Mouse (Mus musculus) embryo, embryonic 11.5 days (tissue): ENCODE data around the gene Cyp2u1.
A peak's percentile ranks its signal among the peaks of the same experiment; 100 is the strongest.

Experiments
- DNase-seq: peaks from one replicate; pipeline ENCODE4 v3.0.0-alpha.2; 2012; ENCODE audit warnings: low read depth, low spot score

Cyp2u1 gene

DNA sequence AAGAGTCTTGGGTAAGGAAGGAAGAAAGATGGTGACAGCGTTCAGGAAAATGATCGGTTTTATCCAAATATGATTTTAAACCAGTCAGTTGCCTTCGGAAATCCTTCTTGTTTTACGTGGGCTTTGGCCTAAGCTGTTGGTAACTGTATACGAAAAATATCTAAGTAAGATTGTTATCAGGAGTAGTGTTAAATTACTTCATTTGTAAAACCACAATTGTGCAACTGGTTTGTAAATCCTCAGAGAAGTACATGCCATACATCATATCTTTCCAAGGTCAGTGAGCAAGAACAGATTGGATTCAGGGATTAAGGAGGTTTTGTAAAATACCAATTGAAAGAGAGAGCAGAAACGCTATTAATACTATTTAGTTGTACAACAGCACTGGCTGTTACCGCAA is 3.2 kb upstream of the Cyp2u1 start:
- DNase-seq, result no peak

DNA sequence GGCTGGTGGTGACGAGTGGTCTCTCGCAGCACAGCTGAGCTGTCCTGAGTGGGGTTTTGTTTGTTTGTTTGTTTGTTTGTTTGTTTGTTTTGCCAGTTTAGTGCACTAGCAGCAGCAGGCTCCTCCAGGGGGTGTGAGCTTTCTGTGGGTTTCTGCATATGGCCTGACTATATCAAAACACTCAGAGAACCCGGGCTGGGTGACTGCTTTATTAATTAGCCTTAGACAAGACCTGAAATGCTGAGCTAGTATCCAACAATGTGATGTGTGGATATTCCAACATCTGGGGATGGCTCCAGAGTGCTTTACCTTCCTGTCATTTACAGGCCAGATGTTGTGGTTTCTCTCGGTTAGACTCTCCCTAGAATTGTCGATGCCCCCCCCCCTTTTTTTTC is 290 bp upstream of the Cyp2u1 start:
- DNase-seq, result no peak

DNA sequence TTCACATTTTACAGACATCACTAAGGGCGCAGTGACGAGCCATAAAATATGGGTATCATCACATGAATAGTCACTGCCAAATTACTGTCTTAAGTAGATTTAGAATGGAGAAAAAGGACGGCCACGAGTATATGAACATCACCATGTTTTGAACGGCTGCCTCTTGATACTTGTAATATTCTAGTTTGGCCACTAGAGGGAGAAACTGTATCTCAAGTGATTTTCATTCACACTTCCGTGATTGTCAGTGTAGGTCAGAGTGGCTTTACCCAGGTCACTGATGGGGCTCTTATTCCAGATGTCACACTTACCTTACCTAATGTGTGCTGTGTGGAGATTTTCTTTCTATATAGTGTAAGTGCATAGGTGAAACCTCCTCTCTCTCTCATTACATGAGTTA is 3.1 kb downstream of the Cyp2u1 start:
- DNase-seq, result peak; percentile 38

DNA sequence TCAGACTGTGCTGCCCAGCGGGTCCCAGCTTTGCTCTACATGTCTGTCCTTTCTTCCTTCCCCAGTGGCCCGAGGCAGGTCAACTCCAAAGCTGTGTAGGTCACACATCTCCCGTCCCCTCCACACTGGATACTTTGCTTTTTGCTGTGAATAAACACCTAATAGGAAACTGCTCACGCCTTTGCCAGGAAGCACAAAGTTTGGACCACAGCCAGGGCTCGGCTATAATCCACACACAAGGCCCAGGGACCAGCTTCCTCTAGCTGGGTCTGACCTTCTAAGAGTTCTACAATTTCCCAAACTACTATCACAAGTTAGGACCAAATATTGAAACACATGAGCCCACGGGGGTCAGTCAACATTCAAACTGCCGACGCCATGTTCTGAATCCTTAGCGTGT is 3.9 kb downstream of the Cyp2u1 start:
- no peak for DNase-seq

DNA sequence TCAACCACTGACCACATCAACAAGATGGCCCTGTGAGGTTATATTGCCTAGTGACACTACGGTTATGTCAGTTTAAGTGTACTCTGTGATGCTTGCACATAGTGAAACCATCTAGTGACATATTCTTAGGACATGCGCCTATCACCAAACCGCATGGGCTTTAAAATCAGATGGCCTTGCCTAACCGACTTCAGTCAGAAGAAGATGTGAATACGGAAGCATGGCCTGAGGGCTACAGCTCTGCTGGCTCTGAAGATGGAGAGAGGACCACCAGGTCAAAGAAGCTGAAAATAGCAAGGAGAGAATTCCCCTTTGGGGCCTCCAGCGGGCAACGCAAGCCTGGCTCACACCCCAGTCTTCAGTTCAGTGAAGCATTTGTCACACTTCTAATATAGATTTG is 6.1 kb downstream of the Cyp2u1 start:
- DNase-seq, result no peak

DNA sequence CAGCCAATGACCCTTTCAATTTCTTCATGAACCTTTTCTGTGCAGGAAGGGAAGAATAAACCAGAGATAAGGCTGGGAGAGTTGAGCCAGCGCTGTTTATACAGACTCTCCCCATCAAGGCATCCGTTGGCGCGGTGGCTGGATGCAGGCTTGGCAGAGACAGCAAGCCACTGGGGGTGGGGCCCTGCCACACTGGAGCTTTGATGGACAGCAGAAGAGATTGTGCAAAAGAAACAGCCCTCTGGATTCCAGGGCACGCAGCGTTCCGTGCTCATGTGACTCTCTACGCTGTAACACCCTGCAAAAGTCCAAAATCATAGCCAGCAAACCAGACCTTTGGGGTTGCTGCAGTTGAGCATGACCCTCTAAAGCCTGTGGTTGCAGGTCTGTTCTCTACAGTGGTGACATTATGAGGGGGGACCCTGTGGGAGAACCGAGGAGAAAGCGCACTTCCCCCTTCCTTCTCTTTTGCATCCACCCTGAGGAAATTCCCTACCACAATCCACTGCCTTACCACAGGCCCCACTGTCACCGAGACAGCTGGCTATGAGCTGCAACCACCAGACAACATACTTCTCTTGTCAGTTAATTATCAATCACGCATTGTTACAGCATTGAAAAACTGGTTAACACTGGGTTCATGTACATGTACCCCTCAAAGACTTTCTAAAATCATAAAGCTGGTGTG is 7.4 kb downstream of the Cyp2u1 start:
- DNase-seq, result no peak

DNA sequence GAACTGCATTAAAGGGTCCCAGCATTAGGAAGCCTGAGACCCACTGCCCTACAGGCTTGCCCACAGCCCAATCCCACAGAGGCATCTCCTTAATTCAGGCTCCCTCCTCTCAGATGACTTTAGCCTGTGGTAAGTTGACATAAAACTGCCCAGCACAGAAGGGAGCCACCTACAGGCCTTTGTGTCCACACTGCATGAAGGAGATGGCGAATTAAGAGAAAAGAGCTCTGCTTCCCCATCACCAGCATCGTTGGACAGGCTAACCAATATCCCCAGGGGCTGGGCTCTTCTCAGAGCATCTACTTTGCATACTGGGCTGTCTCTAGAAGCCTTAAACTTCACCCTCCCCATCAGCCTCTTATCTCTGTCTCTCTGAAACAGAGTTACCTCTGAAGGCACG is 8.5 kb downstream of the Cyp2u1 start:
- DNase-seq, result no peak

DNA sequence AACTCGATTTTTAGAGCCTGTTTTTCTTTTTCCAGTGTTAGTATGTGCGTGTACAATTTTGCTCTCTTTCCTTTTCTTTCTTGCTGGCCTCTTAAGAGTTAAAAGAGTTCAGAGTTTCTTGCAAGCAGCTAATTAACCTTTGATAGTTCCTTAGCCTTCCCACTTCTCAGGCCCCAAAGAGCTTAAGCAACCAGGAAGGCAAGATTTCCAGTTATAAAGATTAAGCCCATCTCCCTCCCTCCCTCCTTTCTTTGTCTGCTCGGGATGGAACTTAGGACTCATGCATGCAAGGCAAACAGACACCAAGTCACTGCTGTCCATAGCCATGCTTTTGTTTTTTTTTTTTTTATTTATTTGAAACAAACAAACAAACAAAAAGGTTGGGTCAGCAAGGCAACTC is 10.1 kb downstream of the Cyp2u1 start:
- no peak for DNase-seq

DNA sequence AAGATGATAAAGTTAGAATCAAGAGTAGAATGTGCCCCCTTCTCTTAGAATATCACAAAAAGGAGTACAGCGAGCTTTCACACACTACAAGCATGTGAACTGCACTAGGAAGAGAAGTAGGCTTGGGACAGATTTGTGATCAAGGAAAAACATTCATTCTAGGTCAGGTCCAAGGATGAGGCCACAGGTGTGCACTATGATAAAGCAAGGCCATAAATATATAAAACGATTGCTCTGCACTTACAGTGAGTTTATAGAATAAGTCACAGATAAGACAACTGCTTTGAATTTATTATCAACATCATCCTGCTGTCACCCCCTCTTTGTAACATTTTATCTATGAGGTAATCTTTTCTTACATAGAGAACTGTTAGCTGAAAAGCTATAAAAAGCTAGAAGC is 10.7 kb downstream of the Cyp2u1 start:
- no peak for DNase-seq

DNA sequence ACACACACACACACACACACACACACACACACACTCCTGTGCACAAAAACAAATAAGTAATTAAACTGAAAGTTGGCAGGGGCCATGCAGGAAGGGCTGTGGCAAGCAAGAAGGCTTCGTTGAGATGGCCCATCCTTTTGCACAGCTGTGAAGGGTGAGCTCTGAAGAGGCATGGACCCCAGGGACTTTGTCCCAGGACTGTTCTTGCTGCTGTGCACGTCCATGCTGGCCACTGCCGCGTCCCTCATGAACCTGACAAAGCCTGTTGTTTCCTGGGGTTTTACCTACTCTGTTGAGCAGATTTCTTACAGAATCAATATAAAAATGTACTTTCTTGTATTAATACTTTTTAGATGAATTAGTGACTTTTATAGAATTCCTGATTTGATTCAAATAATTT is 11.1 kb downstream of the Cyp2u1 start:
- no peak for DNase-seq

DNA sequence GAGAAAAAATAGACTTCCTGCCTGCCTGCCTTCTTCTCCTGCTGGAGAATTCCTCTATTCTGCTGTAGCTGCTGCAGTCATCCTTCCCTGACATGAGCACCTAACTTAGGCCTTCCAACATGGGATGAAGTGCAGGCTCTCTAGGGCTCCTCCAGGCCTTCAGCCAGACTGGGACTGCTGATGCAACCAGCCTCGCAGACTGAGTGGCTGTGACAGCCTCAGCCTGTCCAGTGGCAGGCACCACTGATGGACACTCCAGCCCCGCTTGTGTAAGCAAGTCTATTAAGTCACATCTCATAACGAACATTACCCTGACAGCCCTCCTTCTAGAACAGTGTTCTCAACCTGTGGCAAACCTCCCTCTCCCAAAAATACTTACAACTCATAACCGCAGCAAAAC is 28.9 kb downstream of the Cyp2u1 start:
- no peak for DNase-seq

DNA sequence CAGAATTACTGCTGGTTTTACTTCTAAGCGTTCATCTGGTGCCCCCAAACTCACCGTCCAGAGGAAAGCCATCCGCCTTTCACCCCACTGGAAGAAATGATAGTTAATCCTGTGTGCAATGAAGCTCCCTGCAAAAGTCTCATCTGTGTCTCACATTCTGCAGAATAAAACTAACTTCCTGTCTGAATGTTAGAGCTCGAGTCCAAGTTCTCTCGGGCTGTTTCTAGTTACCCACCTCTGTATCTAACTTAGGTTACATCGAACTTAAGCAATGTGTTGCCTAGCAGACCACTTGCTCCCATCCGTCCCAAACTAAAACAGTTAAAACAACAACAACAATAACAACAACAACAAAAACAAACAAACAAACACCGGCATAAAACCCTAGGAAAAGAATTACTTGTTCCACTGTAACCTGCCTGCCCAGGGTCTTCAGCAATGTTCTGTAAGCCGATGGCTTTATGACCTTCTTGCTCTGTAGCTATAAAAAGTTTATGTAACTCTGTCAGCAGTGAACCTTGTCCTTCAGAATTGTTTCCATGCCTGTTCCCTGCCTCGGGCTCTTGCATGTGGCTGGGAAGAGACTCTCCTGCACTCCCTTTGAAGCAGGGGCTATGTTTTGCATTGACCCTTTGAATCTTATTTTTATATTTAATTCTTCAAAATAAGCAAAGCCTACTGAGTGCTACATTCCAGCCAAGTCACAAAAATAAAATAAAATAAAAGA is 30.5 kb downstream of the Cyp2u1 start:
- no peak for DNase-seq

DNA sequence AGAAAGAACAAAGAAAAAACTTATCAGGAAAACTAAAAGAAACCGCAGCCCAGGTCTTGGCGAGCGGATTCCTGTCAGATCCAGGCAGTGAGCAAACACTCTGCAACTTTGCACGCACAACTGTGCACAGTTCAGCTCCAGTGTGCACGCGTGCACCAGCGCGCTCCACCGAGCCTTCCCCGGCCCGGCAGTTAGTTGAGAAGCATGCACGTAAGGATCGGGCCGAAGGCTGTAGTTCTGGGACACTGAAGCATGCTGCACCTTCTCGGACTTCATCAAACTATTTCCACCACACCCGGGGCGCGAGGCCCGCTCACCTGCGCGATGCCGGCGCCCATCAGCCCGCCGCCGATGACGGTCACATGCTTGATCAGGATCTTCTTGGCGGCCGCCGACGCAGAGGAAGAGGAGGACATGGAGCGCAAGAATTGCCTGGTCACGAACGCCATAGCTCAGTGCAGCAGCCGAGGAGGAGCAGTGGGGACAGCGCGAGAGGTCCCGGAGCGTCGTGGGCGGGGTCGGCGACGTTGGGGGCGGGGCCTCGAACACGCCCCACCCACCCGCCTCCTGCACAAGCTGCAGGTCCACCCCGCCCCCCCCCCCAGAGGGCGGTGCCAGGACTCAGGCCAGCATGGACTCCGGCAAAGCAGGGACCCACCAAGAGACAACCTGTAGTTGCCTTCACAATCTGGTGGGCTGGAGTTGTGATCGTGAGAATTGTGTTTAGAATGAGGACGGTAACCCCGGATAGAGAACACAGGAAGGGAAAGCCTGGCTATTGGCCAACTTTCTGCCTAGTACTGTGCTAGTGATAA is 31.3 kb downstream of the Cyp2u1 start, which contains the start of gene Hadh:
TSS of gene Hadh (minus strand) at position 543 of the 815 bp plus-strand sequence.
- peak; percentile 84 for DNase-seq

DNA sequence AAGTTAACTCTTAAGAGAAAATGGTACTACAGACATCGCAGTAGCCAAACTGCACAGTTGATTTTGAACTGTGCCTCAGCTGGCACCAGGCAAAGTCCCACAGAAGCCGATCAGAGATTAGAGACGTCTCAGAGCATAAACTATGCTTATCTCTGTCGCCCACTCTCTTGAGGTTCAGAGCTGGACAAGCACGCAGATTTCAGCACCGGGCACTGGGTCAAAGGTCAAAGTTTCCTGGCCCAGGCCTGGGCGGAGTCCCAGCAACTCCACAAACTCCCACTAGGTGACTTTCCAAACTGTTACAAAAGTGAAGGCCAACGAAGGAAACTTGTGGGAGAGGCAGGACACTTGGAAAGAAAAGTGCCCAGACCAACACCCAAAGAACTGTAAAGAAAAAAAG is 31.9 kb downstream of the Cyp2u1 start:
- DNase-seq, result peak; percentile 36

DNA sequence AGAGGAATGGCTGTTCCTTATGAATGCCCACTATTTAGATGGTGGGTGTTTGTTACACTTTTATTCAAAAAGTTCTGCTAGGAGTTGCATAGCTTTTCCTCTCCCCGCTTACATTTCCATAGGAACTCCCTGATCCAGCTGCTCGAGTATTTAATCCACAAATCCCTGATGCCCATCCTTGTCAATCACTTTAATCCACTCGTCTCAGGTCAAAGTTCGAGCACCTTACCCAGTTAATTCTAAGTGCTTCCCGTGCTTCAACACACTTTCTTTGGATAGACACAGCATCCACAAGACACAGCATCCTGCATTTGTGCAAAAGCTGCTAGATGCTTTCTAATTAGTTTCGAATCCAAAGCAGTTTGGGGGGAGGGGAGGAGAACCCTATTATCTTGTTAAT is 32.6 kb downstream of the Cyp2u1 start:
- no peak for DNase-seq

DNA sequence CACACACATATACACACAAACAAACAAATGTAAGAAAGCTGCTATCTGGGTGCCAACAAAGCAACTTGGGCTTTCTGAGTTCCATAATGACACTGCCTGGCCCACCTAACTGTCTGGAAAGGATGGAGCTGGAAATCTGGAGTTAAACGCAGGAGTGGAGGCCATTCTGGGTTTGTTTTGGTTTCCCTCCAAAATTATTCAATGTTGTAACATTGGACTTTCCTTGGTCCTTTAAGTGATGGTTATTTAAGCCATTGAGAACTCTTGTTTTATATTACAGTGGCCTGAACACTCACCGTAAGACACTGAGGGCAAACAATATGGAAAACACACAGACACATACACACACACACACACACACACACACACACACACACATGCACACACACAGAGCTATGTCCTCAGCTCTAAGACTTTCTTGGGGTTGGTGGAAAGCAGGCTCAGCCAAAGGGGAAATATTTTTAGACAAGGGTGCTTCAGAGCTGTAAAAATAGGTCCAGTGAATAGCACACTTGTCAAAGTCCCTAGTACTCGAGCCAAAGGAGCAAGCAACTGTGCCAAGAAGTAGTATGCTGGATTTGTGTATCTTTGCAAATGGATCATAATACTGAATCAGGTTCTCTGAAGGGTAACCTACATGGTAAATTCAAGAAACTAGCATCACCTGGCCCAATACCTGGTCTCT is 36.5 kb downstream of the Cyp2u1 start:
- DNase-seq, result no peak

DNA sequence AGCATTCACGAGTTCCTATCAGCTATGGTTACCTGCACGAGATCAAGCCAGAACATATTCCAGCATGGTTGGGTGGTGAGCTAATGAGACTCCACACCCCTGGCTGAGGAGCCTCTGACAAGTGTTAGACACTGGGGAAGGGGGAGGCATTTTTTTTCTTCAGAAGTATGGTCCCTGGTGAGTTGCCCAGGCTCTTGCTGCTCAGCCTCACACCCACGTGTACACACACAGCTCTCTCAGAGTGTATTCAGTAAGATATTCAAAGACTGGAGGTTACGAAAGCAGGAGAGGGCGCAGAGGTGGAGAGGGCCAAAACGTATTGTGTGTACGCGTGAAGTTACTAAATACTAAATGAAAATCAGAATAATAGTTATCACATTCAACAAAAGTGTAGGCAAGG is 37.5 kb downstream of the Cyp2u1 start:
- DNase-seq, result no peak

DNA sequence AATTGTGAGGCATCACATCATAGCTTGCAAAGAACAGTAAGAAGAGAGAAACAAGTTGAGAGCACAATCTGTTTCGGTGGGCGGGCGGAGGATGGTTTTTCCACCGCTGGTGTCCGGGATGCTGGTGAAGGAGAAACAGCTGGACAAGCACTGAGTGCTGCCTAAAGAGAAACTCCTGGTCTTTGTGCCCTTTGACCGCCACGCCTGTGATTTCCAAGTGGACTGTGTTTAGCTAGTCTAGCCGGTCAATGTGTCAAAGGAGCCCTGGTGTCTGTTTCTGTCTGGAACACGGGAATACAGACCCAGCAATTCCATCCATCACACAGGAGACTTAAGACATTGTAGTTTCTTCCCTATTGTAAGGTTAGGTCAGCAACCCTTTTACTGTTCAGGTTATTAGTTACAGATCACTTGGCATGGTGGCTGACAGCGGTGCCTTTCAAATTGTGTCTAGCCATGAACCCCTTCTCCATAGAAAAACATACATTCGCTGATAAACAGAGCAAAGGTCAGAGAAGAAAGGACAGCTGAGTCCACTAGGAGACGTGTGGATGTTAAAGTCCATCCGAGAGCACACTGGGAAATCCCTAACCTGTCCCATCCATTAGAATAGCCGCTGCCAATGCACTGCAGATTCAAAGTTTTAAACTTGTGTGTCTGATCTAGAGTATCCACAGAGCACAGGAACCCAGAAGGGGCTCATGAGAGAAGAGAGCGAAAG is 39.1 kb downstream of the Cyp2u1 start:
- DNase-seq, result no peak

DNA sequence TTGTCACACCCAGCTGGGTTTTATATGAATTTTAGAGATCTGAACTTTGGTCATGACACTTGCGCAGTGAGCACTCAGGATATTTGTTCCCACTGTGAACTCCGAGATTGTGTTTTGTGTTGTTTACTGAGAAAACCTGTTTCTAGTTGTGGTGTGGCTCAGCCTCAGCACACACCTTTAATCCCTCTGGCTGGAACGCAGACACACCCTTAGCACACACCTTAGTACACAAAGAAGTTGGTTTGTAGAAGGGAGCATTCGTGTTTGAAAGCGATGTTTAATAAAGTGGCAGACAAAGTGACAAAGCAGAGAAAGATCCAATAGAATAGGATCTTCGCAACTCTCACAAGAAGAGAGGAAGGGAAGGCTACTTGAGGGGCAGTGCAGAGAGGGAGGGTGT is 42.6 kb downstream of the Cyp2u1 start:
- DNase-seq, result no peak

DNA sequence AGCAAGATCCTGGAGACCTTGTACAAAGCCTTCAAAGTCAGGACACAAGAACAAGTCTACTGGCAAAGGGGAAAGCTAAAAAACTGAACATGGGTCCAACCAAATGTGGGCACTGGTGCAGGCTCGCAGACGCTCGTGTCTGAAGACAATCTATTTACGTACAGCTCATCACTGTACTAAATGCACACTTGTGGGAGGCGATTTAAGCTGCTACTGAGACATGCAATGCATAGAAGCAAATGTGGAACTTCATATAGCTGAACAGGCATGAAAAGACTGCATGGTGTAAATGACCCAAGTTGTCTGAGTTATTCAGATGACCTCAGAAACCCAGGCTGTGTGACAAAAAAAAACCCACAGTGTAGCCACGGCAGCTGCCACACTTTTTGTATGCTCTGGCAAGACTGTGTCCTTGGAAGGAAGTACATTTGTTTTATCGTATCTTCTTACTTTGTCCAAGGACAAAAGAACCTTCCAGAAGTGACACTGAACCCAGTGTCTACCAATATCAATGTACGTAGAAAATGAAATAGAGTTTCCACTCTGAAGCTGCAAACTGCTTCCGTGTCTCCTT is 43.5 kb downstream of the Cyp2u1 start:
- no peak for DNase-seq

DNA sequence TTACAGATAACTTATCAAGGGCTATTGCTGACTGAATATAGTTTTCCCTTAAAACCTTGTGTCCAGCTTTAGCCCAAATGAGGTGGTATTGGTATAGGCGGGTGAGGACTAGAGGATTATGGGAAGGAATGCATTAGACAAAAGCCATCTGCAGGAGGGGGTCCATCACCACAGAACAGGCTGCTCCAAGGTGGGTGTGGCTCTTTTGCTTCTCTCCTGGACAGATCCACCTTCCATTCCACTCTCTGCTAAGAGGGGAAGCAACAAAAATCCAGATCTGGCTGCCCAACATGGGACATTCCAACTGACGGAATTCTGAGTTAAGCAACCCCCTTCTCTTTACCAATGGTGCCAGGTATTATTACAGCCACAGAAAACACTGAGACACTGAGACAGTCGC is 44.1 kb downstream of the Cyp2u1 start:
- no peak for DNase-seq
